Mouse (Mus musculus) bone marrow, adult 2 months (tissue): ENCODE measurements around the gene B130006D01Rik.

ENCODE experiments used
- CTCF ChIP-seq: fragments of 200-500 bp; IDR thresholded peaks from 2 replicates; pipeline ENCODE4 v1.5.1; 2011; ENCODE audit warnings: low read length, control low read depth; ENCODE audit not compliant: control insufficient read depth, insufficient read depth
- POLR2A ChIP-seq: fragments of 200-500 bp; IDR thresholded peaks from 2 replicates; pipeline ENCODE4 v1.6.1; 2011; ENCODE audit warnings: low read depth, mild to moderate bottlenecking, control low read depth, low read length, borderline replicate concordance; ENCODE audit not compliant: control insufficient read depth

GRCm38 (mm10) chr11:95768244-95768643 is 44.9 kb downstream of the B130006D01Rik start:
- TF ChIP-seq CTCF (no peak), POLR2A (no peak)
